Mouse (Mus musculus) cerebellum, postnatal 4 days (tissue): ENCODE measurements around the gene Tph2.

ENCODE experiments used
- DNase-seq, 2 experiments: peaks; one replicate each; pipeline ENCODE4 v3.0.0; 2022; ENCODE audit warnings: low spot score in 2 of 2, mixed read lengths in 1 of 2

Gene Tph2

DNA sequence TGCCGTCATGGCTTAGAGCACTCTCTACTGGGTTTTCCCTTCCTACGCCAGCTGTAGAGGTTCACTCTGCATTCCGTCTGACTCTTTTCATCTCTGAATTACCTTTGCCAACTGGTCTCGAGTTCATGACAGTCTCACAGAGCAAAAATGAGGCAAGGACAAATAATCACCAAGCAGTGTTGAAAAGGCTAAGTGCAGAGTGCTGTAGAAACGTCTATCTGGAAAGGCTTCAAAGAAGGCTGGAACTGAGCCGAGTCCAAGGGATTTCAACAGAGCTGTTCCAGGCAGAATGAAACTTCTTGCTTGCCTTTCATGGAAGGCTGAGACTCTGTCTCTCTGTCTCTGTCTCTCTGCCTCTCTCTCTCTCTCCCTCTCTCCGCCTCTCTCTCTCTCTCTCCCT lies 47.8 kb downstream of the Tph2 start:
- DNase-seq = no peak

DNA sequence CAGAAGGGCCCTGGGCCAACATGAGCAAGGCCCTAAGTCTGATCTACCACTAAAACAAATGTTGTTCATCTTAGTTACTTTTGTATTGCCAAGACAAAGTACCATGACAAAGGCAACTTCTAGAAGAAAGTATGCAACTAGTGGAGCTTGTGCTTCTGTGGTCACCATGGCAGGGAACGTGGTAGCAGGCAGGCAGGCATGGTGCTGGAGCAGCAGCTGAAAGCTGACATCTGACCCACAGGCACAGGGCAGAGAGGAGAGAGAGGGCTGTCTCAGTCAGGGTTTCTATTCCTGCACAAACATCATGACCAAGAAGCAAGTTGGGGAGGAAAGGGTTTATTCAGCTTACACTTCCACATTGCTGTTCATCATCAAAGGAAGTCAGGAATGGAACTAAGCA lies 56.9 kb downstream of the Tph2 start:
- DNase-seq = no peak

DNA sequence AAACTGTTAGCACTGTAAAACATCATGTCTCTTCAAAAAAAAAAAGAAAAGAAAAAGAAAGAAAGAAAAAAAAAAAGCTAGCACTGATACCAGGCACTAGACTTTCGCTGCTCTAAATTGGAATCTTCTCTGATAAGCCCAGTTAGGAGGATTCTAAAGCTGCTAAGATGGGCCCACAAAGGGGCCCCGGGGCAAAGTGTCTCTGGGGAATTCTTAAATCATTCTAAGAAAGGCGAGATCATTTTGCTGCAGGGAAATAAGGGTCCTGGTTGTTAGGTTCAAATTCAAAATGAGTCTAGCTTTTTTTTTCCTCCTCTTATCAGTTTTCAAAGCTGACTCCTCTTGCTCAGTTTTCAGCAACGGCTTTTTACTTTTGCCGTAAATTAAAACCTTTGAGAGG lies 59.3 kb downstream of the Tph2 start:
- no peak for DNase-seq

DNA sequence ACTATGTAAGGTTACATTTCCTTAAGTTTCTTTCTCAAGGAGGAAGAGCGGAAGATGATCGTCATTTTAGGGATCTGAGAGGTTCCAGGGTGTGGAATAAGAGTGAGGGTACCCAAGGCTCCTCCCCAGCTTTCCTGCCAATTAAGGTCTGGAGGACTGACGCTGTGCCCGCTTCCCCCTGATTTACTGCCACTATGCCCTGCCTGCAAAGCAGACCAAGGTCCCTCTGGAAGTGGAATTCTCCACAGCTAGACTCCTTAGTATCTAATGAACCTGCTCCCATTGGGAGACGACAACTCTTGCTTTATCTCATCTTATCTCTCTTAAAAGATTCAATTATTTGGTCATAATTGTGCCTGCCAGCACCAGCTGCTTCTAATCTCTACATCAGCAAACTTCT lies 59.8 kb downstream of the Tph2 start:
- no peak for DNase-seq

DNA sequence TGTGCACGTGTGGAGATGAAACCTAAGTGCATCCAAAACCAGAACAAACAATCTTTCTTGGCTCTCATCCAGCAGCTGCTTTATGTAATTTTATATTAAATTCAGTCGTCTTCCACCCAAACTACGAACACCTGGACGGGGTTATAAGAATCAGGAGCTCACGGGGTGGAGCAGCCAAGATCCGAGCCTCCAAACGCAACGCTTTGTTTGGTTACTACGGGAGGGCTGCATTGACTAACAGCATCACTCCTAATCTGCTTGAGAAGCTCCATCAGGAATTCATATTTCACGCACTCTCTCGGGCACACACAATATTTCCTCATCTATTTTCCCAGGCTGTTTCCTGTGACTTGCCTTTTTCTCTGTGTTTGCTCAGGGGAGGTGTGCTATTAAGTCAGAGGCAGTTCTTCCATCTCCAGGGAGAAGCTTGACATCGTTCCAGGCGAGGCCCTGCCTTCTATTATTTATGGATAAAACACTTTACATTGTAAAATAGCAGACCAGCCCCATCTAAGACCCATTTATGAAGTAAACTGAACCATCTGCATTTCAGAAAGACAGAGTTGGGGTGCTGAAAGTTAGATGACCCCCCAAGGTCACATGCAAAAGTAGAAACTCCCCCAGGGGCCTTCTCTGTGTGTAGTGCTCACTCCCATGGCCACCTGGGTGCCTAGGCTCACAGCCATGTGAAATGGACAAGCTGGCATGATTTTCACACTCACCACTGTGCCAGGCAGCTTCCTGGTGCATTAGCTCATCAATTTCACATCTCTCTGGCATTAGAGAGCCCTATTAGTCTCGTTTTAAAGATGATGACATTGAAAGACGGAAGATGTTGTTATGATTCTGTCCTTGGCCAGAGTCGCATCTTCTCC lies 76.9 kb downstream of the Tph2 start:
- peak in 1 of 2 experiments; percentile 14 for DNase-seq

DNA sequence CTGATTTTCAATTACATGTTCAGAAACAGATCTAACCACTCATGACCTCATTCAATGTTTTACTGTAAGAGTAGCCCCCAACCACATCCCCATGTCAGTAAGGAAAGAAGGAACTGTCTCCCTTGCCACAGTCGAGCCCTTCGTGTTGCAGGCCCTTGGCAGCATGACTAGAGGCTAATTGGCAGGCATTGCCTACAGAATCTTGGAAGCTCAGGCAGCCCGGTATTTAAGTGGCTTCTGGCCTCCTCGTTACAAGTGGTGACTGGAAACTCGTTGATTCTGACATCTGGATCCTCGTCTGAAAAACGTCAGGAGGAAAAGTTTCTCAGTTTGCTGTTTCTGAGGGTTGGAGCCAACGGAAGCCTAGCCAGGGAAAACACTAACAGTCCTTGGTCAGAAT lies 80.6 kb downstream of the Tph2 start:
- no peak for DNase-seq

DNA sequence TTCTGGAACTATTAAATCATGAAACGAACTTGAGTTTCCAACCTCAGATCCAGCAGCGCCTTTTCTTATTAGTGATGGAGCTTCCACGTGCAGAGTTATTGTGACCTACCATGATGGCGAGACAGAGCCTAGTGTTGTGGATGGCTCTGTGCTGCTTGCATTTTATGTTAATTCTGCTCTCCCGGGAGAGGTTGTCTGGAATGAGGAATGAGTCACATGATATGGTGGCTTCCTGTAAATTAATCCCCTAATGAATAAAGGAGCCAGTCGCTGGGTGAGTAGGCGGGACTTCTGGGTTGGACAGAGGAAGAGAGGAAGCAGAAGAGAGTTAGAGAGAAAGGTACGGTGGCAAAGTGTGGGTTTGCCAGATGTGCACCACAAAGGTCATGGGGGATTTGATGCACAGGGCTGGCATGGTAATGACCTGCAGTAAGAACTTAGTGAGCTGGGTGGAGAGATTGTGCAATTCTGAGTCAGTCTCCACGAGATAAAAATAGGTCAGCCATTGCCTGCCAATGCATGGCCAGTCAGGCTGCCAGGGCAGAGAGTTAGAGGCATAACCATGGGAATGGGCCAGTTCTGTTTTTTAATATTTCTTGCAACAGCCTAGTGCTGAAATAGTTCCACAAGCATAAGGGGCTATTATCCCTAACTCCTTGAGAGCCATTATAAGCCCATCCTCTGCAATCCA lies 84.8 kb downstream of the Tph2 start:
- DNase-seq = no peak

DNA sequence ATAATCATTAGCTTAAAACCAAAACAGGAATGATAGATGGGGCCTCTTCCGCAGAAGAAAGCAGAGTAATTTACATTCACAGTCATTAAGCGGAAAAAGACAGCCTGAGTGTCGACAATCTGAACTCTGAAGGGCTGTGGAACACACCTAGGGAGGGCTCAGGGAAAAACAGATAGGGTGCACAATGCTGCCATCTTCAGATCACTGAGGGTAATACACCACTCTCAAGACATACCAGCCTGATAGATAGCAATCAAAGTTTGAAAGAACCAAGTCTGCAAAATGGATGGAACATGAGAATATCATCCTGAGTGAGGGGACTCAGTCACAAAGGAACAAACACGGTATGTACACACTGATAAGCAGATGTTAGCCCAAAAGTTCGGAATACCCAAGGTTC lies 87.7 kb downstream of the Tph2 start:
- peak in 1 of 2 experiments; percentile 76 for DNase-seq

DNA sequence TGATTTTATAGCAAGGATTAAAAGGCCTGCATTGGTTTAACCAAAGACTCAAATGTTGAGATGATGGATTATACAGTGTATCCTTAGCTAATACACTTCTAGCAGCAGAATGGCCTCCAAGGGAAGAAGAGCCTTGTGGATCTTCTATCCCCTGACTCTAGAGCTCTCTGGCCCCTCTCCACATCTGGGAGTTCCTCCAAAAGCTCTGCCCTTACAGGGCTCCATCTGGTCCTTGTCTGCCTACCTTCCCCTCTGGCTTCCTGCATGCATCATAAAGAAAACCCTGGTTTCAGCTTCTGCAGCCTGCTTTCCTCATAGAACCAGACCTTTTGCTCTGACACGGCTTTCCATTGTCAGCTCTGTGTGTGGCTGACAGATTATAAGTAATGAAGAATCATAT lies 88.6 kb downstream of the Tph2 start:
- no peak for DNase-seq

DNA sequence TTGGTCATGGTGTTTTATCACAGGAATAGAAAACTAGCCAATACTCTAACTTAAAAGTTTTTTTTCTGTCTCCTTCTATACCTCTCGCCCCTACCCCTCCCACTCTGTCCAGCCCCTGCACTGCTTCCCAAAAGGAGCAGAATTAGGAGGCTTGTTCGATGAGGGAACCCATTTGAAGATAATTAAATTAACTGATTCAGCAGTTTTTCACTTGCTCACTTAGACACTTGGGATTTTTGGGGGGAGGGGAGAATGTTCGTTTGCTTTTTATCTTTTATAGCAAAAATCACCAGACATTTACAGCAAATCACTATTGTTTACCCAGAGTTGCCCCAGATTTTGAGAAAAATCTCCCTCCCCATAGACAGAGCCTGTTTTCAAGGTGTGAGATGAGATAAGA lies 106.6 kb downstream of the Tph2 start:
- no peak for DNase-seq

DNA sequence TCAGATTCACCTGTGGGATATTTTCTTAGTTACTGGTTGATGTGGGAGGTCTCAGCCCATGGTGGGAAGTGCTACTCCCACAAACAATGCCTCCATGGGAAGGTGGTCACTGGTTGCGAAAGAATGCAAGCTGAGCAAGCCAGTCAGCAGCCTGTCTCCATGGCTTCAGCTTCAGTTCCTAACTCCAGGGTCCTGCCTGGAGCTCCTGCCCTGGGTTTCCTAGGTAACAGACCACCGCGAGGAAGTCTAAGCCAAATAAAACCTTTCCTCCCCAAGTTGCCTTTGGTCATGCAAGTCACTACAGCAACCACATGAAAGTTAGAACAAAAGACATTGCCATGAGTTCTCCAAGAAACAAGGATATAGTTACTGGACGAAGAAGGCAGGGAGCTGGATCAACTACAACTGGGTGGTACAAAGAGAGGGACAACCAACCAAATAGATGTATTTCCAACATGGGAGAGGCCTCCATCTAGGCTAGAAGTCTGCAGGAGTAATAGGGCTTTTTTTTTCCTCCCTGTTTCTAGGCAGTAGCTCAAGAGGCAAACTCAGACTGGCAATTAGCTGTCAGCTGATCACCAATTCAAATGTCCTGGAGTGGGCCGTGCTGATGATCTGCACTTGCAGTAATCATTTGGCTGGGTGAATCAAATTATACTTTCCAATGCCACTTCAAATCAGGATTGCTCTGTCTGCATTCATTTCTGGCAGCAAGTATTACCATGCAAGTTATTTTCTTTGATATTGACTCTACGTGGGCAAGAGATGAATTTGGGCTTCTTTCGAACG lies 115.5 kb downstream of the Tph2 start:
- no peak for DNase-seq

DNA sequence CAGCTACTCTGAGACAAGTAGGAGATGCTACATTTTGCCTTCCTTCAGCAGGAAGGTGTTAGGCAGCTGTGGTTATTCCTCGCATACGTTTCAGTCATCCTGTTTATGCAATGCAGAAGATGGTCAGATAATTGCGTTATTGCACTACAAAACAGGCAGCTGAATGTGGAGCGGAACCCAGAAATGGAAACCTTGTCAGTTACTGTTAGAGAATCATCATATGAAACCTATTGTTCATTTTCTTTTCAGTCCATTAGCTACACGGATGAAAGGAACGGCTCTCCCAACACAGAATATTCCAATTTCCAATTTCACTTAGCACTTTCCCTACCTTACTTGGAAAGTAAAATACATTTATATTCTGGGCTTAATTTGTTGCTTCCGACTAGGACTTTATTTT lies 120.9 kb downstream of the Tph2 start:
- DNase-seq = no peak

DNA sequence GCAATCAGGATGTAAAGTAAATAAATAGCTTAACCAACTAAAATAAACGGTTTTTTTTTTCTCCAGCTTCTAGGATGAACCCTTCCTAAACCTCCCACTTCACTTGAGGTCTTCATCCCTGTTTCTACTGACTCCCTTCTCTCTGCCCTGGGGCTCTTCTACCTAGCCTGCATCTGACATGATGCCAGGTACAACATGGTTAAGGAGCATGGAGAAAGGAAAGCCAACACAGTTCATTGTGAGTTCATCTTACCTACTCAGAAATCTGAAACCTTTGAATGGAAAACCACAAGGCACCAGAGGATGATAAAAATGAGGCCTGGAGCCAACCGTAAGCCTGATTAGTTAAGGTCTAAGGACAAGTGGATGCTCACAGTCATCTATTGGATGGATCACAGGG lies 123.3 kb downstream of the Tph2 start:
- DNase-seq = no peak

DNA sequence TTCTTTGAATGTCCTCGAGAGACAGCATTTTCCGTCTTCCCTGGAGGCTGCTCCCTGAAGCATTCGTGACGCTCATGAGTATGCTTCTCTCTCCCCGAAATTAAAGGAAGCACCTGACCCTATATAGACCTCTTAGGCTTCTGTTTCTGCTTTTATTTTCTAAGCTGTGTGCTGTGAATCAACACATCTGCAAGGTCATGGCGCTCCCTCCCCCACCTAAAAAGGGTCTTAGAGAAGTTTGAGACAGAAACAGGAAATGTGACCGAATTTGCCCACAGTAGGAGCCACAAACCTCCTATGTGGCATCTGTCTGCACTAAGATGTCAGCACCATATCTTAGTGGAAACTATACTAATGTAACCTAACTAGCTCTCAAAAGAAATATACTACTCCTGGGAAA lies 124.1 kb downstream of the Tph2 start:
- no peak for DNase-seq

DNA sequence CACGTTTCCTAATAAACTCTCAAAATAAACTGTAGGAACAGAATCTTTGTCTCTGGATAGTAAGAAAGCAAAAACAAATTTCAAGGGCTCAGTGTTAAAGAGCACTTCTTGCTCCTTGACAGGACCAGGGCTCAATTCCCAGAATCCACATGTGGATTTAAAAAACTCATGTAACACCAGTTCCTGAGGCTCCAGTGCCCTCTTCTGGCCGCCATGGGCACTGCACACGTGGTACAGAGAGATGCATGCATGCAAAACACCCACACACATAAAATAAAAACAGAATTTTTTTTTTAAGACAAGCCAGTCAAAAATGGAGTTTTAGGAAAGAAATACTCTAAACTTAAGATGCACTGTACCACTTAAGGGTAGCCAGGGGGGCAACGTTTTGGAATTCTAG lies 133.2 kb downstream of the Tph2 start:
- peak in 1 of 2 experiments; percentile 16 for DNase-seq

DNA sequence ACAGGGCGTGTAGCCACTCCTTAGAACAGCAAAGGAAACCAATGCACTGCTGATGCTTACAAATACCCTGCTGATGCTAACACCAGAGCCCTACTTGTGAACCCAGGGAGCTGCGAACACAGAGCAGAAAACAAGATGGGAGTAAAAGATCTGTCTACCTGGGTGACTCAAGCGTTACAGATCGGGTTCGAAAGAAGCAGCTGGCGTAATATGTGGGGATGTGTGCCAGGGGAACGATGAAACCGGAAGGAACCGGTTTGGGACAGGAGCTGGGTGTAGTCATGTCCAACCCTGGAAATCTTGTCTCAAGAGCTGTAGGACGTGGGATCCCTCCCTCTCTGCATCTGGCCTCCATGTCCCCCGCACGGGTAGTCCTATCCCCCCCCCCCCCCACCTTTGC lies 134.1 kb downstream of the Tph2 start:
- DNase-seq = peak in 1 of 2 experiments; percentile 17

DNA sequence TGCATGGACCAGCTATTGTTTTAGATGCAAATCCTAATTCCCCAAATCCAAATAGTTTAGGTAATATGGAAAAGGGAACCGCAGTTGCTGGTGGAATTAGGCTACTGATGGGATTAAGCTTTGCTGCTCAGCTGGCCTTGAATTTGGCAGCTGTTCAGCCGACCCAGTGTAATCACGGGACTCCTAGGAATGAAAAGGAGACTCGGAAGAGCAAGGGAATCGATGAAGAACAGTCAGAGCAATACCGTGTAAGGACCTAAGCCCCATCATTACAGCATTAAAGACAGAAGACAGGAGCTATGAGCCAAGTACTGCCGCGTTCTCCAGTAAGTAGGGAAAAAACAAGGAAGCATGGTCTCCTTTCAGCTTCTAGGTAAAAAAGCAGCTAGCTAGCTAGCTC lies 134.6 kb downstream of the Tph2 start:
- peak in 1 of 2 experiments; percentile 24 for DNase-seq

DNA sequence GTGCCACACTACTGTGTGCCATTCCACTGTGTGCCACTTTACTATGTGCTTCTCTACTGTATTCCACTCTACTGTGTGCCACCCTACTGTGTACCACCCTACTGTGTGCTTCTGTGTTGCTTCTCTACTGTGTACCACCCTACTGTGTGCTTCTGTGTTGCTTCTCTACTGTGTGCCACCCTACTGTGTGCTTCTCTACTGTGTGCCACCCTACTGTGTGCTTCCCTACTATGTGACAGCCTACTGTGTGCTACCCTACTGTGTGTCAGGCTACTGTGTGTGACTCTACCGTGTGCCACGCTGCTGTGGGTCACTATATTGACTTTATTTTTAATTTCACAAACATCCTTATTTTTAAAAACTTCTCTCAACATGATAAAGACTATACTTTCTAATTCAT lies 136.3 kb downstream of the Tph2 start:
- DNase-seq = no peak

DNA sequence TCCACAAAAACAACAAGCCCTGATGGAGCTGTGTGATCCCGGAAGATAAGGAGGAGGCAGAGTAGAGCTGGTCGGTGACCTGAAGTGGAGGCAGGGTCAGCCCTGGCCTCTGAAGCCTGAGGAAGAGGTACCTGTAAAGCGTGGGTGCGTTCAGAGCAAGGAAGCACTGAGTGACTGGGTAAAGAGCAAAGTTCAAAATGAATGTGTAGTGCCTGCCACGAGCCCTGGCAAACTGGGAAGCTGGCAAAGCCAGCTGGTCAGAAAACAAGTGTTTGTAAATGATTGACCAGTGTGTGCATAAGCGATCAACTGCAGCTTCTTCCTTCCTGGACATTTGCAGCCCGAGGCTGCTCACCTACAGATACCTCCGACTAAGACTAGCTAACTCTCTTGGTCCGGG lies 149.1 kb downstream of the Tph2 start:
- DNase-seq = no peak
